Mouse (Mus musculus) stomach, embryonic 14.5 days (tissue): ENCODE results near the gene Zfp53. TPM values are rescaled to one million over a fixed set of nuclear protein-coding genes. Genes with fewer than 3 reads are reported as not detected.
A peak's percentile ranks its signal among the peaks of the same experiment; 100 is the strongest.
"Not testable (repeated sequence)": the region's sequence is repeated elsewhere in the genome, so short reads cannot be mapped to it uniquely, and the experiment has no call there.

ENCODE experiments used
- ATAC-seq: fragments of 200-750 bp; cut with Nextera tagmentation; 2 replicates; pipeline ENCODE4 v1.8.0; 2017; ENCODE audit warnings: low read depth, moderate TSS enrichment; ENCODE audit not compliant: insufficient number of reproducible peaks, insufficient read depth, low FRiP score
- H3K27ac ChIP-seq: fragments of 300-500 bp; sonication (generic); 2 replicates; pipeline ENCODE4 v1.5.1; 2014; ENCODE audit warnings: mild to moderate bottlenecking, low read length, moderate library complexity, mixed read lengths
- H3K27me3 ChIP-seq: fragments of 300-500 bp; sonication (generic); 2 replicates; pipeline ENCODE4 v1.6.1; 2014; ENCODE audit warnings: low read length, control low read depth, mixed read lengths; ENCODE audit not compliant: control insufficient read depth, insufficient read depth
- H3K36me3 ChIP-seq: fragments of 300-500 bp; sonication (generic); 2 replicates; pipeline ENCODE4 v1.6.1; 2014; ENCODE audit warnings: mild to moderate bottlenecking, control low read depth, low read length, moderate library complexity, mixed read lengths; ENCODE audit not compliant: control insufficient read depth, insufficient read depth
- H3K4me1 ChIP-seq: fragments of 300-500 bp; sonication (generic); 2 replicates; pipeline ENCODE4 v1.6.1; 2014; ENCODE audit warnings: low read length, control low read depth, mixed read lengths; ENCODE audit not compliant: control insufficient read depth, insufficient read depth
- H3K4me2 ChIP-seq: fragments of 300-500 bp; sonication (generic); replicated peaks from 2 replicates; pipeline ENCODE4 v1.6.1; 2014; ENCODE audit warnings: low read depth, low read length, control low read depth
- H3K4me3 ChIP-seq: fragments of 300-500 bp; sonication (generic); 2 replicates; pipeline ENCODE4 v1.5.1; 2014; ENCODE audit warnings: low read depth, low read length, control low read depth
- H3K9ac ChIP-seq: fragments of 300-500 bp; sonication (generic); replicated peaks from 2 replicates; pipeline ENCODE4 v1.6.1; 2014; ENCODE audit warnings: low read depth, mild to moderate bottlenecking, control low read depth, low read length, moderate library complexity, mixed read lengths
- H3K9me3 ChIP-seq: fragments of 300-500 bp; sonication (generic); 2 replicates; pipeline ENCODE4 v1.6.1; 2016; ENCODE audit warnings: low read depth, low read length, control low read depth; ENCODE audit not compliant: control insufficient read depth
- WGBS: fragments of 180-500 bp; shearing (Covaris S2); extraction: QIAGEN DNeasy Blood & Tissue Kit; methylation state at CpG from one replicate; pipeline ENCODE4 v1.1.7; 2014; 5-methylcytosine and 5-hydroxymethylcytosine counted together
- polyA plus RNA-seq: library from polyadenylated mRNA; unstranded; fragments of >200 nt; fragmentation: Nextera tagmentation; extraction: Ambion mirVana; gene quantifications from 2 replicates; pipeline ENCODE4 v1.2.1, GENCODE M21; 2014

Zfp53 gene
- polyA plus RNA-seq, 1 experiment from 2014 or later = 13.1 TPM

DNA sequence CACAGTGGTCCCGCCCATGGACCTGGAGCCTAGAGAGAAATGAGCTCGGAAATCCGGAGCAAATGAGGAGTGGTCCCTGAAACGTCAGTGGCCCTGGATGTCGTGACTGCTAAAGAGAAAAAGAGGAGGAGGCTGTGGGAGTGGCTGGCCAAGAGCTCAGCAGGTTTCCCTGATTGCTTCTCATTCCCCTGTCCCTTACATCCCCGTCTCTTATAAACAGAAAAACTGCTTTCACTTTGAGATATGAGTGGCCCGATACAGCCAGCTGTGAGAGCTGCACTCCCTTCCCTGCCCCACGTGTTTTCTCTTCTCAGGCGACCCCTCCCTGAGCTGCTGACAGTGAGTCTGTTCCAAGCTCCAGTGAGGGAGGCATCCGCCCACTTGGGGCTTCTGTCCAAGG is 14.1 kb upstream of the Zfp53 start:
- ATAC-seq, H3K27me3 ChIP-seq, H3K9me3 ChIP-seq, H3K36me3 ChIP-seq, H3K9ac ChIP-seq, H3K4me2 ChIP-seq, H3K27ac ChIP-seq, H3K4me3 ChIP-seq, H3K4me1 ChIP-seq: not testable (repeated sequence)
- WGBS = 5% methylated on average over 10 of the region's 10 CpGs

DNA sequence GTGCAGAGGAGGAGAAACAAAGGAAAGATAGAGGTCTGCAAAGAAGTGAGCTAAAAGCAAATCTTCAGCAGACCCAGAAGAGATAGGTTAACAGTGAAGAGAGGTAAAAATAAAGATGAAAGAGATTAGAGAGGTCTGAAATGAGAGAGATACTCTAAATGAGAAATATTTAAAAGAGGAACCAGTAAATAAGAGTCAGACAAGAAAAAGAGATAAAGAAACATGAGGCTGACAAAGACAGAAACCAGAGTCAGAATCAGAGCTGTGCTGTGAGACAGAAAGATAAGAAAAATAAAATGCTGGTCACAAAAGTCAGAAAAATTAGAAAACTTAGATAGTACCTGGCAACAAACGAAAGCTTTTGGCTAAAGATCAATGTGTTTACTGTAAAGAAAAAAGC is 13.5 kb upstream of the Zfp53 start:
- H3K36me3 ChIP-seq, H3K27me3 ChIP-seq, ATAC-seq, H3K4me3 ChIP-seq, H3K27ac ChIP-seq, H3K9me3 ChIP-seq, H3K4me1 ChIP-seq, H3K9ac ChIP-seq, H3K4me2 ChIP-seq: not testable (repeated sequence)
- WGBS = 77% methylated on average over 1 of the region's 1 CpGs

DNA sequence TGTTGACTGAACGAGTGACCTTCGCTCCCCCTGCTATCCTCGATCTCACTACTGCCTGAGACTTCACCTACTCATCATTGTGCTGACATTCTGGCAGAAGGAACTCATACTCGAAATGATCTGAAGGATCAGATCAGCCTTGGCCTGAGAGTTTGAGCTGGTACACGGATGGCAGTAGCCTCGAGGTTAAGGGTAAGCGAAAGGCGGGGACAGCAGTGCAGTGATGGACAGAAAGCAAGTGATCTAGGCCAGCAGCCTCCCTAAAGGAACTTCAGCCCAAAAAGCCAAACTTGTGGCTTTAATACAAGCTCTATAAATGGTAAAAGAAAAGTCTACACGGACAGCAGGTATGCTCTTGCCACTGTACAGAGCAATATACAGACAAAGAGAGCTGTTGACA is 12.4 kb upstream of the Zfp53 start:
- H3K9me3 ChIP-seq, H3K9ac ChIP-seq, H3K4me2 ChIP-seq, ATAC-seq, H3K4me1 ChIP-seq, H3K36me3 ChIP-seq, H3K27ac ChIP-seq, H3K4me3 ChIP-seq, H3K27me3 ChIP-seq: not testable (repeated sequence)
- WGBS = 66% methylated on average over 4 of the region's 9 CpGs

DNA sequence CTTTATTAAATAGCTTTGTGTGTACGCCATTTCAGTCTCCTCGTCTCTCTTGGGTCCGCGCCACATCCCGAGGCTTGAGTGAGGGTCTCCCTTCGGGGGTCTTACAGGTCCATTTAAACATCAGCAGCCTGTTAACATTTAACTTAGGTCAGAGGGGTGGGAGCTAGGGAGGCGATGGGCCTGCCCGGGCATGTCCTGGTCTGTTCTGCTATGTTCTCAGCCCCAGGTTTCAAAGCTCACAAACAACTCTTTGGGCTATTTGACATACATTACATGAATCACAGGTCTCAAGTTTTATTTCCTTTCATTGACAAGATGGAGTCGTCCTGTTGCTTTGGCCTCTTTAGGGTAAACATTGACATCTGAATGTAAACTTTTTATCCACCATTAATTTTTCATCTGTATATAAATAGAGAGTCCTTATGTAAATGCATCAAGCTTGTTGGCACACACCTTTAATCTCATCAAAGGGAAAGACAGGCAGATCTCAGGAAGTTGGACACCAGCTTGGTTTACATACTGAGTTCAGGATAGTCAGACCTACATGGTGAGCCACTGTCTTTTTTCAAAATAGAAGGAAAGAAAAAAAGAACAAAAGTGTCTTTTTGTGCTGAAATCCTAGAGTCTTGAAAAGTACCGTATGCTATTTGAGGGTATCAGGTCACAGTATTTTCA is 10.6 kb upstream of the Zfp53 start:
- not testable (repeated sequence) for H3K4me3 ChIP-seq, H3K4me1 ChIP-seq, H3K4me2 ChIP-seq, H3K9ac ChIP-seq, ATAC-seq, H3K36me3 ChIP-seq, H3K27ac ChIP-seq, H3K9me3 ChIP-seq, H3K27me3 ChIP-seq
- WGBS = 67% methylated on average over 9 of the region's 10 CpGs

DNA sequence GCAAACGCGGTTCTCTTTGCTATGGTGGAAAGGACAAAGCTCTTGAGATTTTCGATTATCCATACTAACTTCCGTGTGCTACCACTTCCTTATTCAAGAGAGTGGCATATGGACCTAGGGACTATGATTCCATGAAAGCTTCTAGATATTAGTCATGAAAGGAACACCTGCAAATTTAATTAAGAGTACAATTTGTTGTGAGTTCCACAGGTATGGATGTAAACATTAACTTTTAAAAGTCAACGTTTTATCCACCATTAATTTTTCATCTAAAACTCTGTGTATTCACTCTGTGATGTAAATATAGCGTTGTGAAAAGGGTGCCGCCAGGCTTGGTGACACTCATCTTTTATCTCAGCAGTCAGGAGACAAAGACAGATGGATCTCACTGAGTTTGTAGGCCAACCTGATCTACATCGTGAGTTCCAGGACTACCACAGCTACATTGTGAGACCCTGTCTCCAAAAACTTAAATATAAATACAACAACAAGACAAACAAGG is 753 bp downstream of the Zfp53 start:
- no peak for ATAC-seq
- Histone ChIP-seq H3K9ac (peak overlapping the region; percentile 33; the same call in 1 of the 2 replicates), H3K36me3 (peaks cover 4% of the 10 kb centered on the region; the same call in 1 of the 2 replicates), H3K9me3 (no peaks in the 10 kb centered on the region), H3K27me3 (no peaks in the 10 kb centered on the region), H3K27ac (no peak overlapping the region), H3K4me3 (peak overlapping the region; percentile 81), H3K4me1 (no peaks in the 10 kb centered on the region), H3K4me2 (peak overlapping the region; percentile 35)
- 5% methylated on average over 8 of the region's 8 CpGs for WGBS

DNA sequence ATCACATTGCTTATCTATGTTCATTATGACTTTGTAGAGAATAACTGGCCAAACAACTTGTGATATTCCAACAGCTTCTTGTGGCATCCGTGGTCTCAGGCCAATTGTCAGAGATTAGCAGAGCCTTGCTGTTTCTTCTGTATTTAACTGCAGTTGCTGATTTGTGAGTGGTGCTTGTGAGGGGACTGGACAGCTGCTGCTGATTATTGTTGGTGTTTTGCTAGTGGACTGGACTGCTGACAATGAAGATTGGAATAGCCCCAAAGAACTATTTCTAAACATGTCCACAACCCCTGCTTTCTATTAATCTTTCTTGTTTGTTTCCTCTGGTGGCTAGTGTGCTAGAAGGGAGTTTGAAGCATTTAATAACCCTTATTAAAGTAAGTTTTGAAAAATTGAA is 12.6 kb downstream of the Zfp53 start:
- peaks cover 10% of the 10 kb centered on the region; the same call in 1 of the 2 replicates for H3K36me3 ChIP-seq
- H3K4me3 ChIP-seq = no peak overlapping the region
- H3K27ac ChIP-seq = no peak overlapping the region
- H3K4me2 ChIP-seq = no peak overlapping the region
- no peak overlapping the region for H3K9ac ChIP-seq
- H3K27me3 ChIP-seq = no peaks in the 10 kb centered on the region
- H3K4me1 ChIP-seq = no peaks in the 10 kb centered on the region
- WGBS = 85% methylated on average over 1 of the region's 1 CpGs
- H3K9me3 ChIP-seq = no peaks in the 10 kb centered on the region
- ATAC-seq = no peak

DNA sequence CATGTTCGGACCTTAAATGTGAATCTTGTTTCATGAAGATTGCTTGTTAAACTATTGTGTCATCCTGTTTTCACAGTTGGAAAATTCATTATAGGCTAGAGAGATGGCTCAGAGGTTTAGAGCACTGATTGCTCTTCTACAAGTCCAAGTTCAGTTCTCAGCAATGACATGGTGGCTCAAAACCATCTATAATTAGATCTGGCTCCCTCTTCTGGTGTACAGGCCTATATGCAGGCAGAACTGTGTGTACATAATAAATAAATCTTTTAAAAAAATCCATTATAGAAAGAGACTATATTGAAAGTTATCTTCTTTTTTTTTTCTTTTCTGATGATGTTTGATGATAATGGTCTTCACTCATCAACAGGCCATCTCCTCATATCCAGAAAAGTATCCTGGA is 15.7 kb downstream of the Zfp53 start:
- 96% methylated on average over 1 of the region's 1 CpGs for WGBS
- no peak overlapping the region for H3K4me2 ChIP-seq

DNA sequence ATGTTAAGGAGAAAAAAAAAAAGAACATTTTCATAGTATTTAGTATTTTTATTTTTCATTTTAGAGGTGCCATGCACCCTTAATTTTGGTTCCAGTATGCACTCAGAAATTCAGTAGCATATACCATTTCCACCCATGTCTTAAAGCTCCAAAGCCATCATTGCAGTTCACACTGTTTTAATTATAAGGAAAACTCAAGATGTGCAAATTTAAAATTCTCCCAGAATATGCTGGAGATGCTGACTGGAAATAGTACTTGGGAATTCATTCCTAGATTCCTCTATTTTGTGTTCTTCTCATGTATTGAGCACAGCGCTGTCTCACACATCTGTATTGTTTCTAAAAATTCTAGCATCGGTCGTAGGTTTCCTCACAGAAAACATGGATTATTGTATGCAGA is 17.5 kb downstream of the Zfp53 start:
- Histone ChIP-seq H3K4me2 (no peak overlapping the region), H3K36me3 (peaks cover 13% of the 10 kb centered on the region), H3K27me3 (no peaks in the 10 kb centered on the region), H3K9me3 (no peaks in the 10 kb centered on the region), H3K4me1 (no peaks in the 10 kb centered on the region), H3K9ac (no peak overlapping the region), H3K4me3 (no peak overlapping the region), H3K27ac (no peak overlapping the region)
- ATAC-seq = no peak
- 94% methylated on average over 3 of the region's 3 CpGs for WGBS

More for the DNA sequence above, 15.7 kb downstream of the Zfp53 start:
- Histone ChIP-seq H3K27me3 (no peaks in the 10 kb centered on the region), H3K9me3 (no peaks in the 10 kb centered on the region), H3K4me1 (no peaks in the 10 kb centered on the region), H3K9ac (no peak overlapping the region), H3K4me3 (no peak overlapping the region), H3K36me3 (peaks cover 17% of the 10 kb centered on the region), H3K27ac (no peak overlapping the region)
- ATAC-seq = no peak

DNA sequence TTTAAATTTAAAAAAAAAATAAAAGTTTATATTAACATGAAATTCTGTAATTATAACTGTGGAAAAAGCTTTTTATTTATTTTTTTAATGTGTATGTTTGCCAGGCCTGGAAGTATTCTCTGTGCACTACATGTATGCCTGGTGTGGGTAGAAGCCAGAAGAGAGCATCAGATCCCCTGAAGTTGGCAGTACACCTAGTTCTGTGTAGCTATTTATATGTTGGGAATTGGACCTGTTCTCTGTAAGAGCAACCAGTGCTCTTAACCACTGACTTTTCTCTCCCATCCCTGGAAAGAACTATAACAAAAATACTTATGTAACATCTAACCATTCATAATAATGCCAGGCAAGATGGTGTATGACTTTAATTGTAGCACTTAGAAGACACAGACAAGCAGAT is 21.0 kb downstream of the Zfp53 start:
- no peak overlapping the region for H3K4me2 ChIP-seq
- no peak for ATAC-seq
- peaks cover 16% of the 10 kb centered on the region for H3K36me3 ChIP-seq
- H3K27me3 ChIP-seq = no peaks in the 10 kb centered on the region
- no peak overlapping the region for H3K27ac ChIP-seq
- no peak overlapping the region for H3K9ac ChIP-seq
- H3K4me3 ChIP-seq = no peak overlapping the region
- no peaks in the 10 kb centered on the region for H3K9me3 ChIP-seq
- no peaks in the 10 kb centered on the region for H3K4me1 ChIP-seq
